Mouse (Mus musculus): ENCODE results near the gene Vps16. TPM values are rescaled to one million over a fixed set of nuclear protein-coding genes. Genes with fewer than 3 reads are reported as not detected.

Gene Vps16
- polyA plus RNA-seq, 1 experiment from 2014 or later: 22.8 TPM

DNA sequence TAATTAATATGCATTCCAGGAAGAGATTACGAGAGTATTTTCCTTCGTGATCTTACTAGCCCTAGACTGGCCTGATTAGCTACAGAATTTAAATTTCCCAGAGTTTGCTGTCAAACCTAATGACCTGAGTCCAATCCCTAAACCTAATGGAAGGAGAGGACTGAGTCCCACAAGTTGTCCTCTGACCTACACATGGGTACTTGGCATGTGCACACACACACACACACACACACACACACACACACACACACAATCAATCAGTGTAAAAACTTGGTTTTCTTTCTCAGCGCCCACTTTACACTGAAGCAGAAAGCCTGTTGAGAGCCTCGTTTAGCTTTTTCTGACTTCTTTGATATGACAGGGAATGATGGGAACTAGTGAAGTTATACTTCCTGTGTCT is 67.0 kb downstream of the Vps16 start:
- no peak for TF ChIP-seq EP300 (IDR thresholded peaks at IDR 0.05; ENCODE audit: low read depth)
- TF ChIP-seq CTCF (IDR thresholded peaks at IDR 0.05; ENCODE audit: low read depth): no peak
- DNase-seq: no peak
- ATAC-seq: no peak
- H3K4me3 ChIP-seq (ENCODE audit: low read depth, low read length): no peak overlapping the region
- no peaks in the 10 kb centered on the region for H3K36me3 ChIP-seq (replicated peaks; ENCODE audit: insufficient read depth, low read length)
- WGBS (ENCODE audit: insufficient replicate concordance): 67% methylated on average over 4 of the region's 4 CpGs
- H3K27me3 ChIP-seq (ENCODE audit: insufficient read depth, low read length): no peaks in the 10 kb centered on the region
- H3K4me1 ChIP-seq (ENCODE audit: insufficient read depth): peaks cover 15% of the 10 kb centered on the region
- no peak overlapping the region for H3K9ac ChIP-seq (replicated peaks)
- H3K27ac ChIP-seq (ENCODE audit: low read depth): no peak overlapping the region
- no peaks in the 10 kb centered on the region for H3K9me3 ChIP-seq (ENCODE audit: low read length)
- H3K4me2 ChIP-seq (ENCODE audit: low read depth, low read length): no peak overlapping the region

DNA sequence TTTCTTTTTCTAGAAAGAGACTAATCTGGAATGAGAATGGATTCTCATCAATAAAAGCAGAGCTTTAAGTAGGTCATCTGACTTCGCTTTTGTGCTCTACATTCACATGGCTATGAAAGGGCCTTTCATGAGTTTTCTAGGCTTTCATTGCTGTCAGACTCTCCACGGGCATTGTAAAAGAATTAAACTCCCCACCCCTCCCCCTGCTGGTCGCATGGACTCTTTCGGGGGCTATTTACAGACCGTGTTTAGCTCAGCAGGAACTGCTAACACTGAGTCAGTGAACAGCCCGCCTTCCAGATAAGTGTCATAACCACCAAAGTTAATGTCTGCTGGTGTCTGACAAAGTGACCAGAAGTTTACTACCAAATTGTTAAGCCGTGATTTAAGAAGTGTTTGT is 67.4 kb downstream of the Vps16 start:
- ATAC-seq (no peak), DNase-seq (peak; percentile 28)
- Histone ChIP-seq H3K27ac (ENCODE audit: low read depth) (no peak overlapping the region), H3K9ac (replicated peaks) (no peak overlapping the region), H3K4me2 (ENCODE audit: low read depth, low read length) (no peak overlapping the region), H3K27me3 (ENCODE audit: insufficient read depth, low read length) (no peaks in the 10 kb centered on the region), H3K4me3 (ENCODE audit: low read depth, low read length) (no peak overlapping the region), H3K36me3 (replicated peaks; ENCODE audit: insufficient read depth, low read length) (no peaks in the 10 kb centered on the region), H3K9me3 (ENCODE audit: low read length) (no peaks in the 10 kb centered on the region), H3K4me1 (ENCODE audit: insufficient read depth) (peaks cover 15% of the 10 kb centered on the region)
- WGBS (ENCODE audit: insufficient replicate concordance): 25% methylated on average over 7 of the region's 7 CpGs
- TF ChIP-seq CTCF (IDR thresholded peaks at IDR 0.05; ENCODE audit: low read depth): peak; percentile 31; the same call in 1 of the 2 replicates
- no peak for TF ChIP-seq EP300 (IDR thresholded peaks at IDR 0.05; ENCODE audit: low read depth)

Other genes with a start within 250 kb of the Vps16 start
- 185 and 200 TPM in 2 replicates for gene Snrpb, start 244.9 kb upstream of the Vps16 start, polyA plus RNA-seq (2015; fragmentation: Nextera tagmentation; extraction: Ambion mirVana)
- not detected in 2 replicates for gene Tmc2, start 229.1 kb upstream of the Vps16 start, polyA plus RNA-seq (2015; fragmentation: Nextera tagmentation; extraction: Ambion mirVana)
- gene Nop56, start 149.9 kb upstream of the Vps16 start, polyA plus RNA-seq (2015; fragmentation: Nextera tagmentation; extraction: Ambion mirVana): 79.4 and 91.2 TPM in 2 replicates
- 114 and 116 TPM in 2 replicates for gene Idh3b, start 139.8 kb upstream of the Vps16 start, polyA plus RNA-seq (2015; fragmentation: Nextera tagmentation; extraction: Ambion mirVana)
- 0.08 and 0.11 TPM in 2 replicates for gene Ebf4, start 129.2 kb upstream of the Vps16 start, polyA plus RNA-seq (2015; fragmentation: Nextera tagmentation; extraction: Ambion mirVana)
- 1.4 and 1.7 TPM in 2 replicates for gene Cpxm1, start 26.8 kb upstream of the Vps16 start, polyA plus RNA-seq (2015; fragmentation: Nextera tagmentation; extraction: Ambion mirVana)
- gene Gm28372, start 19.1 kb upstream of the Vps16 start, polyA plus RNA-seq (2015; fragmentation: Nextera tagmentation; extraction: Ambion mirVana): not detected in 2 replicates
- gene 1700020A23Rik, start 19.1 kb upstream of the Vps16 start, polyA plus RNA-seq (2015; fragmentation: Nextera tagmentation; extraction: Ambion mirVana): not detected in 2 replicates
- gene Tmem239, start 17.9 kb upstream of the Vps16 start, polyA plus RNA-seq (2015; fragmentation: Nextera tagmentation; extraction: Ambion mirVana): not detected in 2 replicates
- gene Pced1a, start 362 bp downstream of the Vps16 start, polyA plus RNA-seq (2015; fragmentation: Nextera tagmentation; extraction: Ambion mirVana): 3.8 TPM in 2 replicates
- gene Ptpra, start 25.9 kb downstream of the Vps16 start, polyA plus RNA-seq (2015; fragmentation: Nextera tagmentation; extraction: Ambion mirVana): 18.4 and 18.7 TPM in 2 replicates
- 38.8 and 39.8 TPM in 2 replicates for gene Mrps26, start 139.4 kb downstream of the Vps16 start, polyA plus RNA-seq (2015; fragmentation: Nextera tagmentation; extraction: Ambion mirVana)
- not detected in 2 replicates for gene Oxt, start 151.8 kb downstream of the Vps16 start, polyA plus RNA-seq (2015; fragmentation: Nextera tagmentation; extraction: Ambion mirVana)
- gene Avp, start 158.2 kb downstream of the Vps16 start, polyA plus RNA-seq (2015; fragmentation: Nextera tagmentation; extraction: Ambion mirVana): not detected in 2 replicates
- 5.9 and 7.2 TPM in 2 replicates for gene Fastkd5, start 205.7 kb downstream of the Vps16 start, polyA plus RNA-seq (2015; fragmentation: Nextera tagmentation; extraction: Ambion mirVana)
- gene Ubox5, start 205.7 kb downstream of the Vps16 start, polyA plus RNA-seq (2015; fragmentation: Nextera tagmentation; extraction: Ambion mirVana): 2.6 TPM in 2 replicates
- 1.2 TPM in 2 replicates for gene Lzts3, start 218.5 kb downstream of the Vps16 start, polyA plus RNA-seq (2015; fragmentation: Nextera tagmentation; extraction: Ambion mirVana)
- gene Ddrgk1, start 240.3 kb downstream of the Vps16 start, polyA plus RNA-seq (2015; fragmentation: Nextera tagmentation; extraction: Ambion mirVana): 71.4 and 71.8 TPM in 2 replicates
- 30.4 and 31.2 TPM in 2 replicates for gene Itpa, start 243.3 kb downstream of the Vps16 start, polyA plus RNA-seq (2015; fragmentation: Nextera tagmentation; extraction: Ambion mirVana)

All from liver, postnatal 0 days (tissue).